Mouse (Mus musculus): ENCODE results near the gene Lenep.
"Not testable (repeated sequence)": the region's sequence is repeated elsewhere in the genome, so short reads cannot be mapped to it uniquely, and the experiment has no call there.

Gene Lenep

GRCm38 (mm10) chr3:89402693-89403092 lies at the start of gene Lenep:
Gene Lenep (minus strand): TSS chr3:89402793.
- peak; percentile 42 for DNase-seq (ENCODE audit: inconsistent ontology term)

- DNase-seq (ENCODE audit: inconsistent ontology term) = no peak
Measured at GRCm38 (mm10) chr3:89451916-89452315, 49.3 kb upstream of the Lenep start.

- DNase-seq (ENCODE audit: inconsistent ontology term) = peak; percentile 63
Measured at GRCm38 (mm10) chr3:89449541-89449940, 46.9 kb upstream of the Lenep start.

DNA sequence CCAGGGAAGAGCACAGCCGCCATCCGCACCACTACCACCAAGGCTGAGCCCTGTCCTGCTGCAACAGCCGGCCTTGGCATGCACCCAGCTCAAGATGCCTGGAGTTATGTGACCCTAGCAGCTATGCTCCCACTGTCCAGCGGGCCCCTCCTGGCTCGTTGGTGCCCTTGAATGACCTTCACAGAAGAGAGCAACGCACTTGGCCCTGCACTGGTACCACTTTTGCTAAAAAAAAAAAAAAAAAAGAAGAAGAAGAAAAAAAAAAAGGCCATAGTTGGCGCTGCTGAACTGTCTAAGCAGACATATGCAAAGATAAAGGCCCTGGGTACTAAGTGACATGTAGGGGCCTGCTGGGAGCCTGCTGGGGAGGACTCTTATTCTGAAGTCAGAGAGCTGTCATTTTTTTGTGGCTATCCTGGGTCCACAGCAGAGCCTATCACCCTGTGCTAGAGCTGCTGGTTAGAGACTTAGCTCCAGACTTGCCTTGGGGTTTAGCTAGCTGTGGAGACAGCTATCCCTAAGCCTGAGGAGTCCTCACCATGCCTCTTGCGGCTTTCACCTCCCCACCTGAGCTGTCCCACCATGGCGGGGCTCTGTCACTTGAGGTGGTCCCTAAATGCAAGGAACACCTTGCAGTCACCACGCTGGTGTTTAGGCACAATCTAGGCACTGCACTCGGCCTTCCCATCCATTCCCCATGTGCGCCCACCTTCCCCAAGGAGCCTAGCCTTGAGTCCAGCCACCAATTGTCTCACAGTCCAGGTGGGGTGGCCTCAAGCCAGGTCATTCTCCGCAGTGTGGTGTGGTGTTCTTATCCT lies 46.3 kb upstream of the Lenep start:
- peak; percentile 61 for DNase-seq (ENCODE audit: inconsistent ontology term)

DNA sequence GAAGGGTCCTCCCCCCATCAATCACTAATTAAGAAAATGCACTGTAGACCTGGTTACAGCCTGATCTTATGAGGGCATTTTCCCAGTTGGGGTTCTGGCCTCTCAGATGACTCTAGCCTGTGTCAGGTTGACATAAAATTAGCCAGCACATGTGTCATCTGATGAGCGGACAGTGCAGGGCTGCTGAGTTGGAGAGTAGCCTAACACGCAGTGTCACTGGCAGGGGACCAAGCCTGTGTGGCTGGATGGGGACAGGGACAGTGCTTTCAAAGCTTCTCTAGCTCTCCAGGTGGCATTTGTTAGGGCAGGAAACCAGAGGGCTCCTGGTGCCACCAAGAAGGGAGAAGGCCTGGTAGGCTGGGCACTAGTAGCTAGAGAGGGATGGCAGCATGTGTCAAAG lies 38.1 kb upstream of the Lenep start:
- no peak for DNase-seq (ENCODE audit: inconsistent ontology term)

- DNase-seq (ENCODE audit: inconsistent ontology term) = peak; percentile 75
Measured at GRCm38 (mm10) chr3:89437269-89437668, 34.7 kb upstream of the Lenep start.

GRCm38 (mm10) chr3:89436176-89437113 lies 33.9 kb upstream of the Lenep start, which contains the start of gene Pbxip1:
Gene Pbxip1 (plus strand): TSS chr3:89436706.
- peak; percentile 95 for DNase-seq (ENCODE audit: inconsistent ontology term)

DNA sequence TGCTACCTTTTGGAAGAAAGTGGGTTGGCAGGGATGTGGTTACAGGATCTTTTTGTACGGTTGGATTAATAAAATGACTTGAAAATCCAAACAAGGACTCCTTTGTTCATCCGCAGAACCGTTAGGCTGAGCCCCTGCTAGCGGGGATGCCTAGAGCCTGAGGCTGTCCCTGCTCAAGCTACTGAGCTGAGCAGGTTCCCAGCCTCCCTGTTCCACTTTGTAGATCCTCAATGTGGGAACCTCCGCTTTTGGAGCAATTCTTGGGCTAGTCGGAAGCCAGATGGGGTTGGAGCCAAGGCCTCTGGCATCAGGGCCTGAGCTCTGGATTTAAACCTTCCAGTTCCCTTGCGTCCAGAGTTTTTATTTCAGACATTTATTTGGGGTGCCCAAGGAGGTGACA lies 32.4 kb upstream of the Lenep start:
- peak; percentile 79 for DNase-seq (ENCODE audit: inconsistent ontology term)

DNA sequence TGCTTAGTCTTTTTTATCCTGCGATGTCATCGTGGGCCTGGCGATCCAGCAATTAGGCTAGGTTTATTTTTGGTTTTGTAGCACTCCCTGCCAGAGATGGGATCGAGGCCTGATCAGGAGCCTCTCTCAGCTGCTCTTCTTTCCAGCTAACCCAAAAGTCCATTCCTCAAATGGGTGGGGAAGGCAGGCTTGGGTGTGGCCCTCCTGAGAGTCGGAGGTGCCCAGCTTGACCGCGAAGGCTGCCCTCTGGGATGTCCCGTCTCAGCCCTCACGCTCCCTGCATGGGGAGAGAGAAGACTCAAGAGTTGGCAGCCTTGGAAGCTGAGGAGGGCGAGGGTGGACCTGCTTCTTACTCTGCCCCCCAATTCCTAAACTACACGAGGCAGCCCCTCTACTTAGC lies 31.9 kb upstream of the Lenep start:
- DNase-seq (ENCODE audit: inconsistent ontology term) = no peak

DNA sequence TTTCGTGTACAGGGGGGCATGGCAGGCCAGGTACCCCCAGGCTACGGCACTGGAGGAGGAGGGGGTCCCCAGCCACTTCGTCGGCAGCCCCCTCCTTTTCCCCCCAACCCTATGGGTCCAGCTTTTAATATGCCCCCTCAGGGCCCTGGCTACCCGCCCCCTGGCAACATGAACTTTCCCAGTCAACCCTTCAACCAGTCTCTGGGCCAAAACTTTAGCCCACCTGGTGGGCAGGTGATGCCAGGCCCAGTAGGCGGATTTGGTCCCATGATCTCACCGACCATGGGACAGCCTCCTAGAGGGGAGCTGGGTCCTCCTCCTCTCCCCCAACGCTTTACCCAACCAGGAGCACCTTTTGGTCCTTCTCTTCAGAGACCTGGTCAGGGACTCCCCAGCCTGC lies 30.0 kb upstream of the Lenep start:
- DNase-seq (ENCODE audit: inconsistent ontology term) = no peak

- peak; percentile 98 for DNase-seq (ENCODE audit: inconsistent ontology term)
Measured at GRCm38 (mm10) chr3:89430171-89431159, 27.9 kb upstream of the Lenep start, which contains the start of gene Pygo2. Gene Pygo2 (plus strand): TSS chr3:89430214.

DNA sequence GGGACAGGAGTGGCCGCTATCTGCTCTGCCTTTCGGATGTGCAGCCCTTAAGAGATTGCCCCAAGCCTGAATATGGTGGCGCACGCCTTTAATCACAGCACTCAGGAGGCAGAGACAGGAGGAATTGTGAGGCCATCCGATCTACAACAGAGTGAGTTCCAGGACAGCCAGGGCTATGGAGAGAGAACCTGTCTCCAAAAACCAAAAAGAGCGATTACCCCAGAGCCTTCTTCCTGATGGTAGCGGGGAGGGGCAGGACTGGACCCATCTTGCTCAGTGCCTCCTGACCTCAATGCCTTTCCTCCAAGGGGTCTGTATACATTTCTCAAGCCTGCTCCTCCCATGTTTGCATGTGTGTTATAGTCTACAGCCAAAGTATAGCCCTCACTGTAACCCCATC lies 26.4 kb upstream of the Lenep start:
- not testable (repeated sequence) for DNase-seq (ENCODE audit: inconsistent ontology term)

- DNase-seq (ENCODE audit: inconsistent ontology term) = no peak
Measured at GRCm38 (mm10) chr3:89425876-89426275, 23.3 kb upstream of the Lenep start.

DNA sequence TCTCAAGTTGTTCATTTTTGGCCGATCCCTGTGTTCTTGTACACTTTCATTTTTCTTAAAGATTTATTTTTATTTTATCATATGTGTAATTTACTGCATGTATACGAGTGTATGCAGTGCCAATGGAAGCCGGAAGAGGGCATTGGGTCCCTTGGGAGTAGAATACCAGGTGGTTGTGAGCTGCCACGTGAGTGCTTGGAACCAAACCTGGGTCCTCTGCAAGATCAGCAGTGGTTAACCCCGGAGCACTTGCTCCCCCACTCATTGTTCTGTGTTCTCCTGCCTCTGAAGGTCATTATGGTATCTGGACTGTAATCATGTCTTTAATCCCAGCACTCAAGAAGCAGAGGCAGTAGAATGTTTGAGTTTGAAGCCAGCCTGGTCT lies 22.5 kb upstream of the Lenep start:
- no peak for DNase-seq (ENCODE audit: inconsistent ontology term)

DNA sequence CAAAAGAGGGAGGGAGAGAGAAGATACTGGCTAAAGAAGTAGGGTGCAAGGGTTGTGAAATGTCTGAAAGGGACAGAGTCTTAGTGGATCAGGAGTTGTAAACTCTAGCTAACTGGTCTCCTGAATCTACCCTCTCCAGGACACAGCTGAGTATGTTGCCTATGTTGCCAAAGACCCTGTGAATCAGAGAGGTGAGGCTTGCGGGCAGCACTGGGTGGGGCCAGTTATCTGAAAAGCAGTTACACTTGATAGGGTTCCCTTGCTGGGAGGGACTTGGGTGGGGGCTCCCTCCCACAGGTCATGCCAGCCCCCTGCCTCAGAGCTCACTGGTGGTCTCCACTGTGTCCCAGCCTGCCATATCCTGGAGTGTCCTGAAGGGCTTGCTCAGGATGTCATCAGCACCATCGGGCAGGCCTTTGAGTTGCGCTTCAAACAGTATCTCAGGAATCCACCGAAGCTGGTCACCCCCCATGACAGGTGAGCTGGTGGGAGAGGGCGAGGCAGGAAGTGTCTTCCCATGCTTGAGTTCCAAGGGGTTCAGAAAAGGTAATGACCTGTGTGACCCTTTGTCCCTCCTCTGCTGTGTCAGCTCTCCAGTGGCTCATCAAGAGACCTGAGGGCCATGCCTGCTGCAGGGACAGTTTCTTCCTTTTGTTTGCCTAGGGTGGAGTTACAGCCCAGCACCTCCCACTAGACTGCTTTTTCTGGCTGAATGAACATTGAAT lies 22.0 kb upstream of the Lenep start:
- no peak for DNase-seq (ENCODE audit: inconsistent ontology term)

- no peak for DNase-seq (ENCODE audit: inconsistent ontology term)
Measured at GRCm38 (mm10) chr3:89422556-89423205, 20.1 kb upstream of the Lenep start.

- peak; percentile 39 for DNase-seq (ENCODE audit: inconsistent ontology term)
Measured at GRCm38 (mm10) chr3:89421810-89422473, 19.3 kb upstream of the Lenep start.

DNA sequence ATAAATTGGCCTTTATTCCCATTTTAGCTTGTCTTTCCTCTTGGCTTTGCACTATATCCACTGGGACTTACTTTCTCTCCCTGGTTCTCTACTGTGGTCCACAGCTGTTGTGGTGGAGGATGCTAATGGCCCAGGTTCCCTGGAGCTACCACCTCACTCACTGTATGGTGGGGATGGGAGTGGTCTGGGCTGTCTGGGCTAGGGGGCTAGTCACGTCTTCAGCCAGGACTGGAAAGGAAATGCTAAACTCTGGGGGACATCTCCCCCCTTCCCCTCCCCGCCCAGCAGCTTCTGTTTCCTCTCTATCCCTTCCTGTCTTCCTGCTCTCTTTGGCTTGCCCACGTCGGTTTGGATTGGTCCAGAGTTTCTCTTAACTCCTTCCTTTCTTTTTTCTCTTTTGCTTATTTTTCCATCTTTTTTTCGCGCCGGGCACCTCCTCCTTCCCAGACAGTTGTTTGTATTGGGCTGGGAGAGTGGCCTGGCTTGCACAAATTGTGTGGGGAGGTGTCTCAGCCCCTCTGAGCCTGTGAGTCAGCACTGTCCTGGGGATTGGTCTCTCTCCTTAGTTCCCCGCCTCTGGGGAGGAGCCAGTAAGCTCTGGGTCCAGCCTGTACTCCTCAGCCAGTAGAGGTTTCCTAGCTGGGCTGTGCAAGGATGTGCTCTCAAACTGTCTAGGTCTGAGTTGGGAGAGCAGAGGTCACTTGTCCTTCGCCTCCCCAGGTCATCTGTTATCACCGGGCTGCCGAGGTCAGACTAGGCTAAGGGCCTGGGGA lies 18.6 kb upstream of the Lenep start:
- DNase-seq (ENCODE audit: inconsistent ontology term) = peak; percentile 93

DNA sequence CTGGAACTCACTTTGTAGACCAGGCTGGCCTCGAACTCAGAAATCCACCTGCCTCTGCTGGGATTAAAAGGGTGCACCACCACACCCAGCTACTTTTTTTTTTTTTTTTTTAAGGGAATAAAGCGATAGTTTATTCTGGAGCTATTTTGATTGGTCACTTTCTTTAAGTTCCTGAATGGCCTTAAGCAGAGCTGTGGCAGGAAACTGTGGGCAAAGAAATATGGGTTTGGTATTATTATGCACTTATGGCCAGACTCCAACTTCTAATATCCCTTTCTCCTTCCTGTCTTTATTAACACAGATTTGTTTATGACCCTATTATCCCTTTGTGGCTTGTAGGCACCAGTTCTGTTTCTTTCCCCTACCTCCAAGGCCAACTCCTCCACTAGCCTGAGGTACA lies 17.8 kb upstream of the Lenep start:
- no peak for DNase-seq (ENCODE audit: inconsistent ontology term)
